Mouse (Mus musculus) olfactory bulb, adult 2 months (tissue): ENCODE data around the gene 1110008P14Rik. TPM values are rescaled to one million over a fixed set of nuclear protein-coding genes. Genes with fewer than 3 reads are reported as not detected.

Experiments
- H3K27ac ChIP-seq: fragments of 200-500 bp; 2 replicates; pipeline ENCODE4 v1.5.1; 2012; ENCODE audit warnings: low read depth, low read length; ENCODE audit not compliant: insufficient read depth
- H3K4me1 ChIP-seq: fragments of 200-500 bp; 2 replicates; pipeline ENCODE4 v1.6.1; 2012; ENCODE audit warnings: low read length; ENCODE audit not compliant: control insufficient read depth, insufficient read depth
- H3K4me3 ChIP-seq: fragments of 200-500 bp; 2 replicates; pipeline ENCODE4 v1.5.1; 2012; ENCODE audit warnings: mild to moderate bottlenecking, low read depth, low read length, moderate library complexity; ENCODE audit not compliant: insufficient read depth
- CTCF ChIP-seq: fragments of 200-500 bp; IDR thresholded peaks from 2 replicates; pipeline ENCODE4 v1.5.1; 2012; ENCODE audit warnings: low read depth, mild to moderate bottlenecking, low read length, moderate library complexity; ENCODE audit not compliant: insufficient read depth
- POLR2A ChIP-seq: fragments of 200-500 bp; IDR thresholded peaks from 2 replicates; pipeline ENCODE4 v1.6.1; 2012; ENCODE audit warnings: mild to moderate bottlenecking, low read depth, low read length, moderate library complexity; ENCODE audit not compliant: insufficient read depth
- WGBS: fragments of 180-500 bp; shearing (Covaris S2); methylation state at CpG from one replicate; pipeline ENCODE4 v1.1.7; 2018; 5-methylcytosine and 5-hydroxymethylcytosine counted together
- polyA plus RNA-seq: library from polyadenylated mRNA; stranded (reverse); fragments of >200 nt; gene quantifications from 2 replicates; pipeline ENCODE4 v1.2.4, GENCODE M21; 2012; ENCODE audit warnings: low replicate concordance; ENCODE audit not compliant: missing spikeins, insufficient read depth, insufficient read length

The 1110008P14Rik gene
- polyA plus RNA-seq, 1 experiment: not detected

DNA sequence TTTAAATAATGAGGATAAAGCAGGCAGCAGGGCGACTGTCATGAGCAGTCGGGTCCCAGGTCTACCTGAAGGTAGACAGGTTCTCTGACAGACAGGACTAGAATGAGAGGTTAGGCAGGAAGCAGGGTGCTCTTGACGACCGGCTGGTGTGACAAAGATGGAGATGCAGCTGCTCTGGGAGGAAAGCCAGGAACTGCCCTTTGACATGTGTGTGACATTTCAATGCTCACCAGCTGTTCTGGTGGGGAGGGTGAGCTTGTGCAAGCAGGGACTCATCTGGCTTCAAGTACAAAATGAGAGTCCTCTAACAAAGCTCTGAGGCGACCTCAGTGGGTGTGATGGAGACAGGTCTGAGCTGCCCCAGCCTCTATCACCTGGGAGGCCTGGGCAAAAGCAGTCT is 32.2 kb upstream of the 1110008P14Rik start:
- H3K4me1 ChIP-seq: no peaks in the 10 kb centered on the region
- 45% methylated on average over 5 of the region's 5 CpGs for WGBS
- no peak overlapping the region for H3K4me3 ChIP-seq
- H3K27ac ChIP-seq: no peak overlapping the region; the same call in 1 of the 2 replicates
- no peak for TF ChIP-seq POLR2A
- TF ChIP-seq CTCF: no peak

GRCm38 (mm10) chr2:32412742-32413531 is 31.2 kb upstream of the 1110008P14Rik start:
- TF ChIP-seq POLR2A (no peak), CTCF (no peak)
- WGBS: 95% methylated on average over 6 of the region's 6 CpGs
- Histone ChIP-seq H3K27ac (no peak overlapping the region), H3K4me1 (no peaks in the 10 kb centered on the region), H3K4me3 (no peak overlapping the region)

GRCm38 (mm10) chr2:32411407-32411806 is 29.7 kb upstream of the 1110008P14Rik start:
- 77% methylated on average over 7 of the region's 7 CpGs for WGBS

GRCm38 (mm10) chr2:32408429-32409424 is 27.0 kb upstream of the 1110008P14Rik start:
- H3K27ac ChIP-seq: no peak overlapping the region
- WGBS: 75% methylated on average over 25 of the region's 25 CpGs
- H3K4me3 ChIP-seq: no peak overlapping the region
- TF ChIP-seq CTCF (no peak), POLR2A (no peak)
- H3K4me1 ChIP-seq: no peaks in the 10 kb centered on the region

More at GRCm38 (mm10) chr2:32411407-32411806, 29.7 kb upstream of the 1110008P14Rik start:
- Histone ChIP-seq H3K4me3 (no peak overlapping the region), H3K4me1 (no peaks in the 10 kb centered on the region), H3K27ac (no peak overlapping the region)
- TF ChIP-seq POLR2A (no peak), CTCF (no peak)

DNA sequence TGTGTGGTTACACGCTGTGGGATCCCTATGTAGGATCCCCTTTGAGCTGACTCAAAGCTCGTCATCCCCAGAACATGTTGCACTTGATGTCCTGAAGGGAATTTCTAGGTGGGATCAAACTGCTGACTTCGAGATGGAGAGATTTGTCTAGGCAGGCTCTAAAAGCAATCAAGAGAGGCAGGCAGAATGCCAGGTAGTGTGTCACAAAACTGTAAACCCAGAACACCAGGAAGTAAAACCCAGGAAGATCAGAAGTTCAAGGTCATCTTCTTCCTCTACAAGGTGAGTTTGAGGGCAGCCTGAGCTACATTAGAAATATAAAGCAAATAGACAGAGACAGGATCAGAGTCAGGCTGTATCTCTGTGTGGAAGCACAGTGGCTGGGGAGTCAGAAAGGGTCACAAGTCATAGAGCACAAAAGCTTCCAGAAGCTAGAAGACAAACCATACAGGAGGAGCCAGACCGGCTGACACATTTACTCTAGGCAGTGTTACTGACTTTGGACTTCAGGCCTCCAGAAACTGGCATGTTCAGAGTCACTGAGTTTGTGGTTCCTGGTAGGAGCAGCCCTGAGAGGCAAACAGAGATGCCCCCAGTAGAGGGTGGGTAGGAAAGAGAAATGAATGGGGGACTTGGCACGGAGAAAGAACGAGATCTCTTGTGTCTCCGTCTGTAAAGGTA is 25.5 kb upstream of the 1110008P14Rik start:
- no peak for TF ChIP-seq CTCF
- TF ChIP-seq POLR2A: no peak
- Histone ChIP-seq H3K27ac (no peak overlapping the region), H3K4me1 (no peaks in the 10 kb centered on the region), H3K4me3 (no peak overlapping the region)
- 82% methylated on average over 7 of the region's 7 CpGs for WGBS

DNA sequence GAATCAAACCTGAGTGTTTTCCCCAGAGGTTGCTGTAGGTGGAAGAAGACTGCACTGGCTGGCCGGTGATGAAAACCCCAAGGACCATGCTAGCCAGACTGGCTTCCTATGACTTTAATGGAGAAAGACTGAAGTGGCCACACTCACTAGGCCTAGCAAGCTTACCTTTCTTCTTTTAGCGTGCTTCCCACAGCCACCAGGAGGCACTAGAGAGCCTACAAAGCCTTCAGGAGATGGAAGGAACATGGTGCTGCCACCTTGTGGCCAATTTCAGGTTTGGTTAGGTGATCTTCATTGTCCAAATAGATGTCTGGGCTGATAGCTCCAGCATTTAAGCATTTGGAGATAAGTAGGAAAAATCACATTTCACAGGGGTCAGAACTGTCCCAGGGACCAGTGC is 22.9 kb upstream of the 1110008P14Rik start:
- Histone ChIP-seq H3K4me1 (no peaks in the 10 kb centered on the region), H3K4me3 (no peak overlapping the region), H3K27ac (no peak overlapping the region)
- WGBS: 13% methylated on average over 2 of the region's 2 CpGs
- TF ChIP-seq POLR2A: no peak
- peak; percentile 38; the same call in 1 of the 2 replicates for TF ChIP-seq CTCF

GRCm38 (mm10) chr2:32396695-32397094 is 15.0 kb upstream of the 1110008P14Rik start:
- 0% methylated on average over 15 of the region's 15 CpGs for WGBS
- Histone ChIP-seq H3K4me1 (peaks cover 22% of the 10 kb centered on the region), H3K27ac (peak overlapping the region; percentile 25), H3K4me3 (peak overlapping the region; percentile 83)
- TF ChIP-seq CTCF (no peak), POLR2A (no peak)

DNA sequence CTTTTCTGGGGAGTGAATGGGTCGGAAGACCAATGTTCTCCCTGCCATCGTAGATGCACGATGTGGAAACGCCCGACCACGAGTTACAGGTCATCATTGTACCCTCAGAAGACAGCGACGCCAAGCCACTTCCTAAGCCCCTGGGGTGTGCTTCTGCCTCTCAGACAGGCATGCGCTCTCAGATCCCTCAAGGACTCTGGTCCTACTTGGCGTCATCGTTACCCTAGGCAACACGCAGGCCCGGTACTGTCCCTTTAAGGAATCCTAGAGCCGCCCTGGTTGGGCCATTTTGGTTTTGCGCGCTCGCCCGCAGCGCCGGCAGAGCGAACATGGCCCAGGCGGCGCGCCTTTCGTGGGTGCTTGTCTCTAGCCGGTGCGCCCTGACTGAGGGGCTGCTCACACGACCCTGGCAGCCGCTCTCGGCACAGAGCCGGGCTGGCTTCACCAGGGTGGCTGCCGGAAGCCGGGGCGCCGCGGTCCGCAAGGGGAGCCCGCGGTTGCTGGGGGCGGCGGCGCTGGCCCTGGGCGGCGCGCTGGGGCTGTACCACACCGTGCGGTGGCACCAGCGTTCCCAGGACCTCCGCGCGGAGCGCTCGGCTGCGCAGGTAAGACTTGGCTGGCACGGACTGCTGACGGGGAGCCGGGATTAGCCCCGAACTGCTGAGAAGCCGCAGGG is 14.3 kb upstream of the 1110008P14Rik start:
- TF ChIP-seq POLR2A (peak; percentile 61), CTCF (no peak)
- peak overlapping the region; percentile 83 for H3K4me3 ChIP-seq
- H3K27ac ChIP-seq: peak overlapping the region; percentile 90
- under 1% methylated on average over 59 of the region's 59 CpGs for WGBS
- H3K4me1 ChIP-seq: peaks cover 22% of the 10 kb centered on the region
